Mouse (Mus musculus) embryonic facial prominence, embryonic 13.5 days (tissue): ENCODE measurements around the gene Tcte2. TPM values are rescaled to one million over a fixed set of nuclear protein-coding genes. Genes with fewer than 3 reads are reported as not detected.

Experiments
- ATAC-seq: fragments of 200-750 bp; cut with Nextera tagmentation; 2 replicates; pipeline ENCODE4 v1.8.0; 2017; ENCODE audit warnings: low read depth; ENCODE audit not compliant: insufficient number of reproducible peaks, insufficient read depth, low FRiP score, low TSS enrichment
- H3K27ac ChIP-seq: fragments of 300-500 bp; sonication (generic); 2 replicates; pipeline ENCODE4 v1.5.1; 2015; ENCODE audit warnings: moderate library complexity, mild to moderate bottlenecking, inconsistent platforms
- H3K27me3 ChIP-seq: fragments of 300-500 bp; sonication (generic); 2 replicates; pipeline ENCODE4 v1.6.1; 2015; ENCODE audit warnings: mild to moderate bottlenecking, inconsistent platforms
- H3K36me3 ChIP-seq: fragments of 300-500 bp; sonication (generic); 2 replicates; pipeline ENCODE4 v1.6.1; 2015; ENCODE audit warnings: mild to moderate bottlenecking, inconsistent platforms
- H3K4me1 ChIP-seq: fragments of 300-500 bp; sonication (generic); 2 replicates; pipeline ENCODE4 v1.6.1; 2015; ENCODE audit warnings: inconsistent platforms
- H3K4me2 ChIP-seq: fragments of 300-500 bp; sonication (generic); 2 replicates; pipeline ENCODE4 v1.6.1; 2015; ENCODE audit warnings: moderate library complexity, mild to moderate bottlenecking, inconsistent platforms
- H3K4me3 ChIP-seq: fragments of 300-500 bp; sonication (generic); 2 replicates; pipeline ENCODE4 v1.5.1; 2015; ENCODE audit warnings: mild to moderate bottlenecking, inconsistent platforms
- H3K9ac ChIP-seq: fragments of 300-500 bp; sonication (generic); 2 replicates; pipeline ENCODE4 v1.6.1; 2015; ENCODE audit warnings: mild to moderate bottlenecking, inconsistent platforms
- H3K9me3 ChIP-seq: fragments of 300-500 bp; sonication (generic); 2 replicates; pipeline ENCODE4 v1.6.1; 2016; ENCODE audit warnings: inconsistent platforms
- WGBS: fragments of 180-500 bp; shearing (Covaris S2); methylation state at CpG from one replicate; pipeline ENCODE4 v1.1.7; 2015; ENCODE audit warnings: mixed read lengths; 5-methylcytosine and 5-hydroxymethylcytosine counted together
- polyA plus RNA-seq: library from polyadenylated mRNA; unstranded; fragments of >200 nt; fragmentation: Nextera tagmentation; extraction: Ambion mirVana; gene quantifications from 2 replicates; pipeline ENCODE4 v1.2.1, GENCODE M21; 2015

Tcte2 gene
- polyA plus RNA-seq, 1 experiment from 2014 or later: 6.0 TPM

- Histone ChIP-seq H3K4me2 (no peak overlapping the region), H3K27me3 (no peaks in the 10 kb centered on the region), H3K36me3 (no peaks in the 10 kb centered on the region), H3K9me3 (no peaks in the 10 kb centered on the region), H3K9ac (0 out of 2 replicates have a peak overlapping the region, but pooled peaks have one; percentile 21), H3K27ac (no peak overlapping the region), H3K4me3 (no peak overlapping the region), H3K4me1 (peaks cover 23% of the 10 kb centered on the region)
- 46% methylated on average over 3 of the region's 3 CpGs for WGBS
- ATAC-seq: no peak
Observed at GRCm38 (mm10) chr17:13667006-13667405, 94.6 kb downstream of the Tcte2 start.

- no peak overlapping the region for H3K4me3 ChIP-seq
- H3K36me3 ChIP-seq: no peaks in the 10 kb centered on the region
- no peak overlapping the region for H3K27ac ChIP-seq
- H3K27me3 ChIP-seq: no peaks in the 10 kb centered on the region
- peaks cover 23% of the 10 kb centered on the region for H3K4me1 ChIP-seq
- ATAC-seq: no peak
- H3K4me2 ChIP-seq: no peak overlapping the region
- WGBS: 44% methylated on average over 1 of the region's 1 CpGs
- H3K9ac ChIP-seq: no peak overlapping the region
- H3K9me3 ChIP-seq: no peaks in the 10 kb centered on the region
Observed at GRCm38 (mm10) chr17:13665731-13666130, 95.9 kb downstream of the Tcte2 start.

GRCm38 (mm10) chr17:13663386-13664166 is 98.0 kb downstream of the Tcte2 start:
- Histone ChIP-seq H3K27ac (no peak overlapping the region), H3K27me3 (no peaks in the 10 kb centered on the region), H3K4me3 (no peak overlapping the region), H3K9ac (no peak overlapping the region), H3K4me2 (no peak overlapping the region), H3K36me3 (no peaks in the 10 kb centered on the region), H3K9me3 (no peaks in the 10 kb centered on the region), H3K4me1 (peaks cover 22% of the 10 kb centered on the region)
- no peak for ATAC-seq
- WGBS: 46% methylated on average over 13 of the region's 13 CpGs

Other genes with a start within 250 kb of the Tcte2 start
- gene Afdn, start 1.3 kb downstream of the Tcte2 start, polyA plus RNA-seq: 57.8 and 68.7 TPM in 2 replicates
- gene Gm7168, start 186.5 kb upstream of the Tcte2 start, polyA plus RNA-seq: not detected in 2 replicates
- gene Gm7356, start 241.9 kb upstream of the Tcte2 start, polyA plus RNA-seq: not detected in 2 replicates